Mouse (Mus musculus) brain, embryonic 14.5 days (tissue): Measurements from ENCODE around the gene Ccdc141. TPM values are rescaled to one million over a fixed set of nuclear protein-coding genes. Genes with fewer than 3 reads are reported as not detected.

Experiments
- DNase-seq: peaks from one replicate; pipeline ENCODE4 v3.0.0-alpha.2; 2011; ENCODE audit warnings: low read depth
- CTCF ChIP-seq: fragments of 200-500 bp; IDR thresholded peaks from 2 replicates; pipeline ENCODE4 v1.5.1; 2012; ENCODE audit warnings: inconsistent platforms, mild to moderate bottlenecking, moderate library complexity, borderline replicate concordance; ENCODE audit not compliant: insufficient read depth, insufficient read length; ENCODE audit errors: extremely low read depth
- POLR2A ChIP-seq: fragments of 200-500 bp; IDR thresholded peaks from 2 replicates; pipeline ENCODE4 v1.6.1; 2012; ENCODE audit warnings: mild to moderate bottlenecking, inconsistent platforms, borderline replicate concordance; ENCODE audit not compliant: poor library complexity, insufficient read depth, insufficient read length, severe bottlenecking; ENCODE audit errors: extremely low read depth
- polyA plus RNA-seq: library from polyadenylated mRNA; depleted of rRNA; stranded (reverse); fragments of >200 nt; gene quantifications from 2 replicates; pipeline ENCODE4 v1.2.3, GENCODE M21; 2012

The Ccdc141 gene
- polyA plus RNA-seq, 1 experiment = 5.1 TPM

DNA sequence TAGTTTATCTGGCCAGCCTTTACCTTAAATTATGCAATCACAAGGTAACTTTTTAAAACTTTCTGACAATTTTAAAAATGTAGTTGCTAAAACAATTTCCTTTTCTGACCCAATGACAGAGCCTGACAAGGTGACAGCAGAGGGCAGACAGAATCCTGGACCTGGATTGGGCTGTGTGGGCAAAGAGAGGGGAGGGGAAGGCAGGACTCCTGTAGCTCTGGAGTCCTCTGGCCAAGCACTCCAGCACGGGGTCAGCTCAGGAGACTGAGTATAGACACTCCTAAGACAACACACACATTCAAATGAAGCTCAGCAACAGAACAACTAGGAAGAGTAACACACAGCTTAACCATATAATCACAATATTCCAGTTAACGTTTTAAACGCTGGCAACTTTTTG lies 19.9 kb upstream of the Ccdc141 start:
- no peak for DNase-seq
- TF ChIP-seq POLR2A (no peak), CTCF (no peak)

- no peak for DNase-seq
- TF ChIP-seq POLR2A (no peak), CTCF (no peak)
Observed at GRCm38 (mm10) chr2:77189671-77190070, 19.2 kb upstream of the Ccdc141 start.

DNA sequence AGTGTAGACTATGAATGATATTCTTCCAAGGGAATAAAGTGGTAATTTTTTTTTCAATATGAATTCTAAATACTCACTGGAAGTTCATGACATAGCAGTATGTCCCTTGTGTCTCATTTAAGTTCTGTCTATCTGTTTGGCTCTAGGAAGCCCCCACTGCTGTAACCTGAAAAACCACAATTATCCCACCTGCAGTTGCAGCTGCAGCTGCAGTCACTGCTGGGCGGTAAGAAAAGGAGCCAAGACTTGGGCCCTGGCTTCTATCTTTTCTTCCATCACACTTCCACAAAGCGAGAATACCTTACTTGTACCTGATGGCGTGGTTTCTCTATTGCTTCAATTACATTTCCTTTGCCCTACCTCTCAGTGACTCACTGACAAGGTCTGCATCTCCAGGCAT lies 17.1 kb upstream of the Ccdc141 start:
- TF ChIP-seq POLR2A (no peak), CTCF (no peak)
- DNase-seq = no peak

DNA sequence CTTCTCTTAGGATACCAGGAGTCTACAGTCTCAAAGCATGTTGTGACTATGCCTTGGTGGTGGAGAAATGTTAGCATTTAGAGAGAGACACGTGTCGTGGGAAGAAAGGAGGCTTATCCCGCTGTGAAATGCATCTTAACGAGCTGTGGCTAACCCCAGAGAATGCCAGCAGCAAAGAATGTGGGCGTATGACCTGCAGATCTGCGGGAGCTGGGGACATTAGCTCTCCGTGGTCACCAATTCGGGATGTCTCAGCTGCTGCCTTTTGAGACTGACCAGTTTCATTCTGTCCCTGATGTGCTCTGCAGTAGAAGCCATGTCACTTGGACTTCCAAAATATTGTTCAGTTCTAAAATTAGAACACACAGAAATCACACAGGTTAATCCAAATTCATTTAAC lies 16.5 kb upstream of the Ccdc141 start:
- DNase-seq = no peak
- TF ChIP-seq POLR2A = no peak
- TF ChIP-seq CTCF = no peak

GRCm38 (mm10) chr2:77184049-77184571 lies 13.7 kb upstream of the Ccdc141 start:
- peak; percentile 62 for DNase-seq
- TF ChIP-seq POLR2A (no peak), CTCF (no peak)

- no peak for DNase-seq
- TF ChIP-seq CTCF (no peak), POLR2A (no peak)
Observed at GRCm38 (mm10) chr2:77183646-77184045, 13.2 kb upstream of the Ccdc141 start.

DNA sequence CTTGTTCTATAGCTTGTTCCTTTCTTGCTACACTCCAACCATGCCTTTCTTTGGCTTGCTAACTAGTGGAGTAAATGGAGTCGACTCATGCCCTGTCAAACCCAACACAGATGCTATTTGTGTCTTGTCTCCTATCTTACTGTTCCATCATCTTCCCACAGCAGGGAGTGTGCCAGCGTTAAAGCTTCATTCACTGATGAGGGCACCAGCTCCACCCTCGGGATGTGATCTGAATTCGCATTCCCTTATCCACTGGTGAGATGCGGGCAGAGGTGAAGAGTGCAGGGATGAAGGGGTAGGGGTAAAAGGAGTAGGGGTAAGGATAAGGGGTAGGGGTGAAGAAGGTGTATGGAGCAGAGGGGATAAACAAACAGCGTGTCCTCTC lies 12.6 kb upstream of the Ccdc141 start:
- TF ChIP-seq POLR2A (no peak), CTCF (no peak)
- DNase-seq = no peak

DNA sequence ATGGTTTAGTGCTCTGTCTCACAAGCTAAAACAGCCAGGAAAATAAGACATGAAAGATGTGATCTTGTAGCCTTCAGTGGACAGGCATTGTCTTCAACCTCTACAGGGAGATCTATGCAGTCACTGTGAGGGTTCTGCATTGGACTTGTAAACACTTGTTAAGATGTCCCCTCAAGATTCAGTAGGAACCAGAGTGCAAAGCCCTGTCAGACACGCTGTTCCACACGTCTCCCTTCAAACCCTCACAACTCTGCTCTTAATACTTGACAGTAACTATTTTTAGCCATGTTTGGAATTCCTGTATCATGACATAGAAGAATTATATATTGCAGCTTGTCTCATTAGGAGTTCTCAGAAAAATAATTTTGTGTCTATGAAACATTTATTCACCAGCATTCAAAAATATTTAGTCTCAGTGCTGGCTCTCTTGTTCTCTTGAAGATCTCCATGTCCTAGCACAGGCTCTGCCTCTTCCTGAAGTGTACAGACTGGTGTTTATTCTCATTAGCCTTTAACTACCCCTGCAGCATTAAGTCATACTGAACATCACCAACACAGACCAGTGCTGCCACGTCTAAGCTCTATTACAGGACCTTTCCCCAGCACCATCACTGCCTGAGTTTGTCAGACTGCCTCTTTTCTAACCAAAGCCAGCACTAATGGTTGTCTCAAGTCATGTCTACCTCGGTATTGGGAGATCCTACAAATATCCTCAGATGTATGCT lies 12.0 kb upstream of the Ccdc141 start:
- no peak for DNase-seq
- TF ChIP-seq CTCF (no peak), POLR2A (no peak)

DNA sequence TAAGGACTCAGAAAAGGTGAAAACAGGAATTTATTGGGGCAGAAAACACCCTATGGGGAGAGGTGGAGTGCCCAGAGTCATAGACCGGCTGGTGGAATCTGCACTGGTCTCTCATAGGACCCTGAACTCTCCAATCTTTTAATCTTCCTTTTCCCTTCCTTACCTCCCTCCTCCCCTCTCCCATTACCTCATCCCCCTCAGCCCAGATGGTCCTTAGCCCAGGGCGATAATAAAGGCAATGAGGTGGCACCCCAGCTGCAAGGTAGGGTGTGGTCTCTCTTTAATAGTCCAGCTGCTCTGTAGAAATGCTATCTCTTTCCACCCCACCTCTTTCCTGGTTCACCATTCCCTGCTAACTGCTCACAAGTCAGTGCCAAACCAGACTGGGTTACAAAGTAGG lies 7.0 kb upstream of the Ccdc141 start:
- TF ChIP-seq CTCF (no peak), POLR2A (no peak)
- no peak for DNase-seq

DNA sequence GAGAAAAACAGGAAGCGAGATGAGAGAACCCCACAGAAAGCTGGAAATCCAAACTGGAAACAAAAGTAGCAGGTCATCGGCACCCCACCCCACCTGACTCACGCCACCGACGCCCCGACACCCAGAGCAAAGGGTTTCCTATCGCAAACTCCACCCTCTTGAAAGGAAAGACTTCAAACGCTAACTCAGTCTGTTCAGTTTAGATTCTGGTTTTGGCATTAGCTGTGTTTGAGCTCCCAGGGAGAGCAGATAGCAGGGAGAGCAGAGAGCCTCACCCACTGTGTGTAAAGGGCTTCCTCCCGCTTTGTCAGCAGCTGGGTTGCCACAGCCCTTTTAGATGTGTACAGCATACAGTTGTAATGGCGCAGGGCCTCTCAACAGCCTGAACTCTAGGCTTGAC lies 6.0 kb upstream of the Ccdc141 start:
- DNase-seq = peak; percentile 26

GRCm38 (mm10) chr2:77175411-77175810 lies 5.0 kb upstream of the Ccdc141 start:
- DNase-seq = no peak

More for the DNA sequence above, 6.0 kb upstream of the Ccdc141 start:
- TF ChIP-seq CTCF = no peak
- TF ChIP-seq POLR2A = no peak

GRCm38 (mm10) chr2:77174313-77174712 lies 3.9 kb upstream of the Ccdc141 start:
- DNase-seq = peak; percentile 39
- TF ChIP-seq POLR2A (no peak), CTCF (no peak)

More at GRCm38 (mm10) chr2:77175411-77175810, 5.0 kb upstream of the Ccdc141 start:
- TF ChIP-seq CTCF (no peak), POLR2A (no peak)

DNA sequence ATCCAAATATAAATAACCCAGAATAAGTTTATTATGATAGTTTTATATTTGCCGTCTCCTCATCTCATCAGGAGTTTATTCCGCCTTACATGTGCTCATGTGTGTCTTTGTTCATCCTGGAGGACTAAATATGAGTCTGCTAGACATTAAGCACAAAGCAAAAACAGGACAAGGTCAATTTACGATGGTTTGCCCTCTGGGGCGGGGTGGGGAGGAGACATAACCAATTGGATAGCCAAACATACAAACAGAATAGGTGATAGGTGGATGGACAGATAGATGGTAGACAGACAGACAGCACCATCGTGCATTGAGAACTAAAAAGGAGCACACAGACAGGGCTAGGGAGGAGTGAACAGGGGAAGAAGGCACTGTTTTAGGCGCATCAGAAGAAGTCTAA lies 3.4 kb upstream of the Ccdc141 start:
- no peak for DNase-seq
- TF ChIP-seq CTCF (no peak), POLR2A (no peak)
